Mouse (Mus musculus) kidney, embryonic 15.5 days (tissue): Measurements from ENCODE around the gene Borcs6. TPM values are rescaled to one million over a fixed set of nuclear protein-coding genes. Genes with fewer than 3 reads are reported as not detected.

Source experiments
- ATAC-seq: fragments of 200-750 bp; cut with Nextera tagmentation; replicated peaks from 2 replicates; pipeline ENCODE4 v1.8.0; 2017; ENCODE audit warnings: moderate TSS enrichment; ENCODE audit not compliant: low FRiP score
- H3K27ac ChIP-seq: fragments of 300-500 bp; sonication (generic); 2 replicates; pipeline ENCODE4 v1.5.1; 2015; ENCODE audit warnings: mild to moderate bottlenecking, inconsistent platforms
- H3K27me3 ChIP-seq: fragments of 300-500 bp; sonication (generic); 2 replicates; pipeline ENCODE4 v1.6.1; 2015; ENCODE audit warnings: inconsistent platforms
- H3K36me3 ChIP-seq: fragments of 300-500 bp; sonication (generic); 2 replicates; pipeline ENCODE4 v1.6.1; 2015; ENCODE audit warnings: inconsistent platforms
- H3K4me1 ChIP-seq: fragments of 300-500 bp; sonication (generic); 2 replicates; pipeline ENCODE4 v1.6.1; 2015; ENCODE audit warnings: inconsistent platforms
- H3K4me2 ChIP-seq: fragments of 300-500 bp; sonication (generic); 2 replicates; pipeline ENCODE4 v1.6.1; 2015; ENCODE audit warnings: moderate library complexity, mild to moderate bottlenecking, inconsistent platforms
- H3K4me3 ChIP-seq: fragments of 300-500 bp; sonication (generic); replicated peaks from 2 replicates; pipeline ENCODE4 v1.5.1; 2015; ENCODE audit warnings: mild to moderate bottlenecking, inconsistent platforms
- H3K9ac ChIP-seq: fragments of 300-500 bp; sonication (generic); 2 replicates; pipeline ENCODE4 v1.6.1; 2015; ENCODE audit warnings: mild to moderate bottlenecking, inconsistent platforms
- H3K9me3 ChIP-seq: fragments of 300-500 bp; sonication (generic); replicated peaks from 2 replicates; pipeline ENCODE4 v1.6.1; 2016; ENCODE audit warnings: inconsistent platforms
- WGBS: fragments of 180-500 bp; shearing (Covaris S2); methylation state at CpG from one replicate; pipeline ENCODE4 v1.1.7; 2015; ENCODE audit warnings: mixed read lengths; 5-methylcytosine and 5-hydroxymethylcytosine counted together
- polyA plus RNA-seq: library from polyadenylated mRNA; unstranded; fragments of >200 nt; fragmentation: Nextera tagmentation; extraction: Ambion mirVana; gene quantifications from 2 replicates; pipeline ENCODE4 v1.2.1, GENCODE M21; 2015

The Borcs6 gene
- polyA plus RNA-seq, 1 experiment from 2014 or later = 8.7 TPM

DNA sequence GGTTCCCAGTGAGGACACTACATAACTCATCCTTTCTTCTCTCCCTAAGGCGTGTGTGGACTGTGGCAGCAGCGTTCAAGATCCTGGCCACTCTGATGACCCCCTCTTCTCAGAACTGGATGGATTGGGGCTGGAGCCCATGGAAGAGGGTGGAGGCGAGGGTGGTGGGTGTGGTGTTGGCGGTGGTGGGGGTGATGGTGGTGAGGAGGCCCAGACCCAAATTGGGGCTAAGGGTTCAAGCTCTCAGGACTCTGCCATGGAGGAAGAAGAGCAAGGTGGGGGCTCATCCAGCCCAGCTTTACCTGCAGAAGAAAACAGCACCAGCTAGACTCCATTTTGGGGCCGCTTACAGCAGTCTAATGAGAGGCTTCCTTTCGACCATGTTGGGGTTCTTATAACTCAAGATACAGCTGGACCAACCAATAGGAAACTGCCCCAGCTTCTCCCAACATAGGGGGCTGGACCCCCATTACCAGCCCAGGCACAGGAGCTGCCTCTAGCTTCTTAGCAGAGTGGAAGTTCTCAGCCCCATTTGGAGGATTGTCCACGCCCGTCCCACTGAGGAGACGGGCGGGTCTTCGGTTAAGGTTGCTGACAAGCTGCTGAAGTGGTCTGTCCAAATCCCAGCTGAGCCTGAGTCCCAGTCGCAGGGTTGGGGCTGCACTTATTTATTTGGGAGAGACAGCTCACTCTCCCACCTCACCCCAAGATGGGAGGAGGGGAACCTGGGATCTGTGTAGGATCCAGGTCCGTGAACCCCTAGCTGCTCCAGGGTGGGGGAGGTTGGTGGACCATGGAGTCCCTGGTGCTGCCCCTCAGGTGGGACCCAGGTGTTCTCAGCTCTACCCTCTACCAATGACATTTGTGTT lies 49.7 kb downstream of the Borcs6 start:
- Histone ChIP-seq H3K4me2 (peak overlapping the region; percentile 63; the same call in 1 of the 2 replicates), H3K27ac (no peak overlapping the region), H3K27me3 (peaks cover 10% of the 10 kb centered on the region; the same call in 1 of the 2 replicates), H3K9ac (no peak overlapping the region), H3K36me3 (peaks cover 54% of the 10 kb centered on the region), H3K4me1 (peaks cover 18% of the 10 kb centered on the region), H3K9me3 (no peaks in the 10 kb centered on the region), H3K4me3 (no peak overlapping the region)
- no peak; the same call in 1 of the 2 replicates for ATAC-seq
- 85% methylated on average over 13 of the region's 13 CpGs for WGBS

GRCm38 (mm10) chr11:69110319-69111046 lies 51.0 kb downstream of the Borcs6 start:
- H3K9ac ChIP-seq = peak overlapping the region; percentile 59

More at GRCm38 (mm10) chr11:69110319-69111046, 51.0 kb downstream of the Borcs6 start:
- H3K27me3 ChIP-seq = peaks cover 15% of the 10 kb centered on the region
- no peaks in the 10 kb centered on the region for H3K9me3 ChIP-seq
- peak overlapping the region; percentile 74 for H3K27ac ChIP-seq
- peak overlapping the region; percentile 63 for H3K4me2 ChIP-seq
- H3K36me3 ChIP-seq = peaks cover 42% of the 10 kb centered on the region
- H3K4me1 ChIP-seq = peaks cover 18% of the 10 kb centered on the region
- peak; percentile 64; the same call in 1 of the 2 replicates for ATAC-seq
- peak overlapping the region; percentile 58 for H3K4me3 ChIP-seq
- WGBS = under 1% methylated on average over 30 of the region's 30 CpGs

Other genes starting within 250 kb of the Borcs6 start
- gene Ndel1, start 187.9 kb upstream of the Borcs6 start, polyA plus RNA-seq = 87.3 and 87.5 TPM in 2 replicates
- 0.18 and 0.27 TPM in 2 replicates for gene Rnf222, start 171.2 kb upstream of the Borcs6 start, polyA plus RNA-seq
- 1,042 and 1,119 TPM in 2 replicates for gene Rpl26, start 158.1 kb upstream of the Borcs6 start, polyA plus RNA-seq
- not detected in 2 replicates for gene Odf4, start 132.6 kb upstream of the Borcs6 start, polyA plus RNA-seq
- 15.8 and 19.6 TPM in 2 replicates for gene Arhgef15, start 102.2 kb upstream of the Borcs6 start, polyA plus RNA-seq
- gene Slc25a35, start 91.6 kb upstream of the Borcs6 start, polyA plus RNA-seq = 4.8 and 5.0 TPM in 2 replicates
- 63.4 and 67.7 TPM in 2 replicates for gene Rangrf, start 84.5 kb upstream of the Borcs6 start, polyA plus RNA-seq
- 43.9 and 45.9 TPM in 2 replicates for gene Pfas, start 51.3 kb upstream of the Borcs6 start, polyA plus RNA-seq
- gene Ctc1, start 43.8 kb upstream of the Borcs6 start, polyA plus RNA-seq = 50.6 and 72.7 TPM in 2 replicates
- 164 and 175 TPM in 2 replicates for gene Aurkb, start 14.1 kb upstream of the Borcs6 start, polyA plus RNA-seq
- 60.8 and 64.3 TPM in 2 replicates for gene Tmem107, start 11.1 kb downstream of the Borcs6 start, polyA plus RNA-seq
- 83.5 and 101 TPM in 2 replicates for gene Vamp2, start 28.8 kb downstream of the Borcs6 start, polyA plus RNA-seq
- gene Per1, start 35.5 kb downstream of the Borcs6 start, polyA plus RNA-seq = 12.1 and 13.7 TPM in 2 replicates
- 0.42 and 0.46 TPM in 2 replicates for gene Hes7, start 60.7 kb downstream of the Borcs6 start, polyA plus RNA-seq
- 0.27 and 0.51 TPM in 2 replicates for gene 9130213A22Rik, start 62.9 kb downstream of the Borcs6 start, polyA plus RNA-seq
- 0.60 and 1.3 TPM in 2 replicates for gene Aloxe3, start 66.2 kb downstream of the Borcs6 start, polyA plus RNA-seq
- gene Alox12b, start 97.3 kb downstream of the Borcs6 start, polyA plus RNA-seq = 0.08 and 0.42 TPM in 2 replicates
- 0.33 and 0.47 TPM in 2 replicates for gene Alox8, start 138.1 kb downstream of the Borcs6 start, polyA plus RNA-seq
- 0.09 and 0.17 TPM in 2 replicates for gene Gucy2e, start 177.3 kb downstream of the Borcs6 start, polyA plus RNA-seq